Mouse (Mus musculus) MEL (cell line): ENCODE results near the gene Focad.

Experiments
- CTCF ChIP-seq, 3 experiments: IDR thresholded peaks in 2 of 3; conservative IDR thresholded peaks in 1 of 3; 2 replicates each; pipeline ENCODE4 v1.5.1; 2011 to 2012; ENCODE audit warnings: low read length in 3 of 3, low read depth in 2 of 3, mild to moderate bottlenecking in 2 of 3, improper control_type of control experiment in 1 of 3, inconsistent platforms in 1 of 3, mixed read lengths in 1 of 3, moderate library complexity in 1 of 3; ENCODE audit not compliant: control insufficient read depth in 1 of 3, insufficient read depth in 1 of 3, poor library complexity in 1 of 3, severe bottlenecking in 1 of 3
- EP300 ChIP-seq, 2 experiments: IDR thresholded peaks; 2 replicates each; pipeline ENCODE4 v1.6.1; 2011; ENCODE audit warnings: improper control_type of control experiment in 2 of 2, low read length in 2 of 2, low read depth in 1 of 2, mild to moderate bottlenecking in 1 of 2
- GABPA ChIP-seq: IDR thresholded peaks from 2 replicates; pipeline ENCODE4 v1.6.1; 2012; ENCODE audit warnings: low read depth, mild to moderate bottlenecking, inconsistent platforms, low read length, improper control_type of control experiment, moderate library complexity
- HCFC1 ChIP-seq: IDR thresholded peaks from 2 replicates; pipeline ENCODE4 v1.6.1; 2012; ENCODE audit warnings: low read depth, mild to moderate bottlenecking, inconsistent platforms, low read length, improper control_type of control experiment, moderate library complexity
- KAT2A ChIP-seq: conservative IDR thresholded peaks from 2 replicates; pipeline ENCODE4 v1.6.1; 2012; ENCODE audit warnings: low read depth, low read length, improper control_type of control experiment, inconsistent platforms
- MAX ChIP-seq: IDR thresholded peaks from 2 replicates; pipeline ENCODE4 v1.6.1; 2011; ENCODE audit warnings: low read length, improper control_type of control experiment
- POLR2A ChIP-seq, 2 experiments: IDR thresholded peaks; 2 replicates each; pipeline ENCODE4 v1.6.1; 2011 to 2012; ENCODE audit warnings: low read length in 2 of 2, mild to moderate bottlenecking in 2 of 2, control low read depth in 1 of 2, improper control_type of control experiment in 1 of 2, low read depth in 1 of 2, moderate library complexity in 1 of 2; ENCODE audit not compliant: control insufficient read depth in 1 of 2, insufficient read depth in 1 of 2, poor library complexity in 1 of 2
- RAD21 ChIP-seq: IDR thresholded peaks from 2 replicates; pipeline ENCODE4 v1.6.1; 2011; ENCODE audit warnings: mild to moderate bottlenecking, low read depth, low read length, improper control_type of control experiment
- TAL1 ChIP-seq: IDR thresholded peaks from 2 replicates; pipeline ENCODE4 v1.6.1; 2012; ENCODE audit warnings: mild to moderate bottlenecking, inconsistent platforms, low read length, moderate library complexity, mixed read lengths
- USF2 ChIP-seq, 2 experiments: IDR thresholded peaks; 2 replicates each; pipeline ENCODE4 v1.6.1; 2011 to 2012; ENCODE audit warnings: improper control_type of control experiment in 2 of 2, low read length in 2 of 2, borderline replicate concordance in 1 of 2, inconsistent platforms in 1 of 2, low read depth in 1 of 2, mild to moderate bottlenecking in 1 of 2; ENCODE audit not compliant: insufficient read depth in 1 of 2

DNA sequence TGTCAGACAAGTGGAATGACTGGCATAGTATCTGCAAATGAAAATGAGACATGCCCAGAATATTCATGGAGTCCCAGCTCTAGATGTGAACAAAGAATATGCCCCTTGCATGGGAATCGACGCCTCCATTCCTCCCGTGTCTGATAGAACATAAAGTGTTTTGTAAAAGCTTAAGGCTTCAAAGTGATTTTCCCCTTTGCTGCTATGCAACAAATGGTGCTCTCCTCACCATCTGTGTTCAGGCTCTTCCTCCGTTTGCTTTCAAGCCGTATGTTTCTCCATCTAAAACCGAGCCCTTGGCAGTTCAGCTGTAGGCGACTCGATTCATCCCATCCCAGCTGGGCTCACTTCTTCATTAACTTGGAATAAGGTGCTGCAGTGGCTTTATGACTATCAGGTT, 251.5 kb downstream of the Focad start:
- TF ChIP-seq KAT2A (no peak), CTCF (IDR thresholded peaks at IDR 0.05 in 2 of 3, conservative IDR thresholded peaks at IDR 0.05 in 1 of 3; ENCODE audit: control insufficient read depth in 1 of 3, insufficient read depth in 1 of 3, low read depth in 2 of 3, low read length in 3 of 3, poor library complexity in 1 of 3, severe bottlenecking in 1 of 3) (no peak), POLR2A (IDR thresholded peaks at IDR 0.05; ENCODE audit: control insufficient read depth in 1 of 2, insufficient read depth in 1 of 2, low read depth in 1 of 2, low read length in 2 of 2, poor library complexity in 1 of 2) (no peak), MAX (no peak), USF2 (IDR thresholded peaks at IDR 0.05; ENCODE audit: borderline replicate concordance in 1 of 2, insufficient read depth in 1 of 2, low read depth in 1 of 2, low read length in 2 of 2) (no peak), HCFC1 (no peak), GABPA (no peak), TAL1 (no peak), RAD21 (no peak), EP300 (IDR thresholded peaks at IDR 0.05; ENCODE audit: low read depth in 1 of 2, low read length in 2 of 2) (no peak)
